Mouse (Mus musculus): Measurements from ENCODE around the gene Scly. TPM values are rescaled to one million over a fixed set of nuclear protein-coding genes. Genes with fewer than 3 reads are reported as not detected.

Scly gene
- polyA plus RNA-seq, 1 experiment: 29.9 TPM

DNA sequence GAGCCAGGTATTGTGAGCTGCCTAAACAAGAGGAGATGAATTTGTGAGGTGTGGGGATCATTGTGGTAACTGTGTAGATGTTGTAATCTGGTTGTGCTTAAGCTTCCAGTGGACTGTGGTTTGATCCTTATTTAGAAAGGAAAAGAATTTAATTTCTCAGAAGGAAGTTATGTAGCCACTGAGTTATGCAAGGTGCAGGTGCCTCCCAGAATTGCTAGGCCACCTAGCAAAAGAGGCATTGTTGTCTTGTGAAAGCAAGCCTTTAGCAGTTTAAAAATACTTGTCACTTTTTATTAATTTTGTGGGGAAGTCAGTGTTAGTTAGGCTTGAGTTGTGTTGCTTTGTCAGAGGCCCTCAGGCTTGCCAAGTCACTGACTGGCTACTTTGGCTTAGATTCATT, 40.2 kb upstream of the Scly start:
- H3K4me3 ChIP-seq (replicated peaks; ENCODE audit: insufficient read depth, low read depth, low read length): no peak overlapping the region
- H3K4me1 ChIP-seq (ENCODE audit: control insufficient read depth, insufficient read depth, low read length): no peaks in the 10 kb centered on the region
- no peaks in the 10 kb centered on the region for H3K27me3 ChIP-seq (ENCODE audit: control insufficient read depth, insufficient read depth, low read length)
- no peak for DNase-seq
- TF ChIP-seq POLR2A (IDR thresholded peaks at IDR 0.05; ENCODE audit: borderline replicate concordance, insufficient read depth, low read length): no peak
- no peak for TF ChIP-seq CTCF (IDR thresholded peaks at IDR 0.05; ENCODE audit: borderline replicate concordance, insufficient read depth, low read depth, low read length)
- H3K27ac ChIP-seq (ENCODE audit: insufficient read depth, low read length): no peak overlapping the region

GRCm38 (mm10) chr1:91259794-91260193, 38.3 kb upstream of the Scly start:
- H3K4me1 ChIP-seq (ENCODE audit: control insufficient read depth, insufficient read depth, low read length): no peaks in the 10 kb centered on the region
- DNase-seq: no peak
- no peak overlapping the region for H3K27ac ChIP-seq (ENCODE audit: insufficient read depth, low read length)
- H3K4me3 ChIP-seq (replicated peaks; ENCODE audit: insufficient read depth, low read depth, low read length): no peak overlapping the region
- 84% methylated on average over 5 of the region's 5 CpGs for WGBS
- H3K27me3 ChIP-seq (ENCODE audit: control insufficient read depth, insufficient read depth, low read length): no peaks in the 10 kb centered on the region
- no peak for TF ChIP-seq CTCF (IDR thresholded peaks at IDR 0.05; ENCODE audit: borderline replicate concordance, insufficient read depth, low read depth, low read length)

DNA sequence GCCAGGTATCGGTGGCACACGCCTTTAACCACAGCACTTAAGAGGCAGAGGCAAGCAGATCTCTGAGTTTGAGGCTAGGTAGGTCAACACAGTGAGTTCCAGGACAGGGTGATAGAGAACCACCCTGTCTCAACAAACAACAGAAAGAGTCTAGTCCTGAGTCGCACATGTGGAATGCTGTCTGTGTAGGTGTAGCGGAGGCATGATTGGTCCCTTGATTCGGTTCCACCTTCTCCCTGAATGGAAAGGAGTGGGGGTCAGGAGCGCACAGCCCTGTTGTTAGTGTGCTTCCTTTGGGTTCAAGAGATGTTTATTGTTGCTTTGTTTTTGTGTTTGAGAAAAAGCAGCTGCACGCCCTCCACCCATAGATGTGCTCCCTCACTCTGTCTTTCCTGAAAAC, 35.6 kb upstream of the Scly start:
- 96% methylated on average over 7 of the region's 7 CpGs for WGBS
- TF ChIP-seq CTCF (IDR thresholded peaks at IDR 0.05; ENCODE audit: borderline replicate concordance, insufficient read depth, low read depth, low read length) (no peak), POLR2A (IDR thresholded peaks at IDR 0.05; ENCODE audit: borderline replicate concordance, insufficient read depth, low read length) (no peak)
- Histone ChIP-seq H3K4me3 (replicated peaks; ENCODE audit: insufficient read depth, low read depth, low read length) (no peak overlapping the region), H3K27ac (ENCODE audit: insufficient read depth, low read length) (no peak overlapping the region), H3K4me1 (ENCODE audit: control insufficient read depth, insufficient read depth, low read length) (no peaks in the 10 kb centered on the region), H3K27me3 (ENCODE audit: control insufficient read depth, insufficient read depth, low read length) (no peaks in the 10 kb centered on the region)
- no peak for DNase-seq

- DNase-seq: no peak
- Histone ChIP-seq H3K27ac (ENCODE audit: insufficient read depth, low read length) (no peak overlapping the region), H3K4me3 (replicated peaks; ENCODE audit: insufficient read depth, low read depth, low read length) (no peak overlapping the region), H3K4me1 (ENCODE audit: control insufficient read depth, insufficient read depth, low read length) (peaks cover 4% of the 10 kb centered on the region), H3K27me3 (ENCODE audit: control insufficient read depth, insufficient read depth, low read length) (no peaks in the 10 kb centered on the region)
- TF ChIP-seq POLR2A (IDR thresholded peaks at IDR 0.05; ENCODE audit: borderline replicate concordance, insufficient read depth, low read length): no peak
- no peak for TF ChIP-seq CTCF (IDR thresholded peaks at IDR 0.05; ENCODE audit: borderline replicate concordance, insufficient read depth, low read depth, low read length)
- 88% methylated on average over 2 of the region's 2 CpGs for WGBS
Measured at GRCm38 (mm10) chr1:91272260-91272659, 25.9 kb upstream of the Scly start.

DNA sequence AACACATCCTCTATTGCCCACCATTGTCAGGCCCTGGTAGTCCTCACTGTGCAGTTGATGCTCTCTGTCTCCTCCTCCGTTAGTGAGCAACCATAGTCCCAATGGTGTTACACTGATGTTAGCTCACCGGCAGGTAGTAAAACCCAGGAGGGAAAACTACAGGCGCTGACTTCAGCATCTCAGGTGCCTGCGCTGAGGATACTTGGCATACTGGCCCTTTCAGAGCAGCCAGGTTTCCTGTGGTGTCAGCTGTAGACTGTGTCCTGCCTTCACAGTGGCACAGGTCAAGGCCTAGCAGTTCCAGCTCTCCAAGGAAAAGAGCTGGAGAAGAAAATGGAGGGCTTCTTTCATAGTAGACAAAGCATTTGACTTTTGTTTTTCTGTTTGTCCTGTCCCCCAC, 21.6 kb upstream of the Scly start:
- 15% methylated on average over 4 of the region's 4 CpGs for WGBS
- TF ChIP-seq POLR2A (IDR thresholded peaks at IDR 0.05; ENCODE audit: borderline replicate concordance, insufficient read depth, low read length): no peak
- TF ChIP-seq CTCF (IDR thresholded peaks at IDR 0.05; ENCODE audit: borderline replicate concordance, insufficient read depth, low read depth, low read length): no peak

GRCm38 (mm10) chr1:91277480-91277879, 20.7 kb upstream of the Scly start:
- Histone ChIP-seq H3K4me3 (replicated peaks; ENCODE audit: insufficient read depth, low read depth, low read length) (no peak overlapping the region), H3K27ac (ENCODE audit: insufficient read depth, low read length) (no peak overlapping the region), H3K4me1 (ENCODE audit: control insufficient read depth, insufficient read depth, low read length) (peaks cover 6% of the 10 kb centered on the region), H3K27me3 (ENCODE audit: control insufficient read depth, insufficient read depth, low read length) (no peaks in the 10 kb centered on the region)
- WGBS: 54% methylated on average over 2 of the region's 2 CpGs
- DNase-seq: no peak
- TF ChIP-seq POLR2A (IDR thresholded peaks at IDR 0.05; ENCODE audit: borderline replicate concordance, insufficient read depth, low read length) (no peak), CTCF (IDR thresholded peaks at IDR 0.05; ENCODE audit: borderline replicate concordance, insufficient read depth, low read depth, low read length) (no peak)

More for the DNA sequence above, 21.6 kb upstream of the Scly start:
- peak; percentile 25 to 51 for DNase-seq
- Histone ChIP-seq H3K4me1 (ENCODE audit: control insufficient read depth, insufficient read depth, low read length) (peaks cover 6% of the 10 kb centered on the region), H3K4me3 (replicated peaks; ENCODE audit: insufficient read depth, low read depth, low read length) (no peak overlapping the region), H3K27me3 (ENCODE audit: control insufficient read depth, insufficient read depth, low read length) (no peaks in the 10 kb centered on the region), H3K27ac (ENCODE audit: insufficient read depth, low read length) (no peak overlapping the region)

GRCm38 (mm10) chr1:91278410-91279119, 19.6 kb upstream of the Scly start:
- DNase-seq: no peak
- WGBS: 97% methylated on average over 3 of the region's 3 CpGs
- Histone ChIP-seq H3K4me1 (ENCODE audit: control insufficient read depth, insufficient read depth, low read length) (peaks cover 6% of the 10 kb centered on the region), H3K27me3 (ENCODE audit: control insufficient read depth, insufficient read depth, low read length) (no peaks in the 10 kb centered on the region), H3K27ac (ENCODE audit: insufficient read depth, low read length) (no peak overlapping the region), H3K4me3 (replicated peaks; ENCODE audit: insufficient read depth, low read depth, low read length) (no peak overlapping the region)
- TF ChIP-seq CTCF (IDR thresholded peaks at IDR 0.05; ENCODE audit: borderline replicate concordance, insufficient read depth, low read depth, low read length) (no peak), POLR2A (IDR thresholded peaks at IDR 0.05; ENCODE audit: borderline replicate concordance, insufficient read depth, low read length) (no peak)

DNA sequence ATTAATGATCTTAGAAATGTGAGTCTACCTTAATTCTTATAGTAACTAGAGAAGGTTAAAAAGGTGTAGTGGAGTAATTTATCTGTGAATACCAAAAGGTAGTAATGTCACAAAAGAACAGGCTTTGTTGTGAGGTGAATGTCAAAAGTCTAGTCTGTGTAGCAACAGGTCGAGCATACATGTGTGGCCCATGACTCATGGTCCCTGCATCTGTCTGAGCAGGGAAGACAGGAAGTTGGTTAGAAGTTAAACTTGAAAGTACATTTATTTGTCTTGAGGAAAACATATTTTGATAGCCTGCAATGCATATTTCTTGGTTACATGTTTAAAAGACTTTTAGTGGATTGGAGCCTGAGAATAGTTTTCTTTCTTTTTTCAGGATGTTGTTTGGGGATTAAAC, 19.0 kb upstream of the Scly start:
- Histone ChIP-seq H3K4me1 (ENCODE audit: control insufficient read depth, insufficient read depth, low read length) (peaks cover 6% of the 10 kb centered on the region), H3K4me3 (replicated peaks; ENCODE audit: insufficient read depth, low read depth, low read length) (no peak overlapping the region), H3K27ac (ENCODE audit: insufficient read depth, low read length) (no peak overlapping the region), H3K27me3 (ENCODE audit: control insufficient read depth, insufficient read depth, low read length) (no peaks in the 10 kb centered on the region)
- no peak for TF ChIP-seq POLR2A (IDR thresholded peaks at IDR 0.05; ENCODE audit: borderline replicate concordance, insufficient read depth, low read length)
- no peak for TF ChIP-seq CTCF (IDR thresholded peaks at IDR 0.05; ENCODE audit: borderline replicate concordance, insufficient read depth, low read depth, low read length)
- WGBS: 93% methylated on average over 1 of the region's 1 CpGs
- DNase-seq: no peak

Data from cerebellum, adult 2 months (tissue).